ENCODE assay signal across 11 mouse cellular contexts in the genomic region with DNA sequence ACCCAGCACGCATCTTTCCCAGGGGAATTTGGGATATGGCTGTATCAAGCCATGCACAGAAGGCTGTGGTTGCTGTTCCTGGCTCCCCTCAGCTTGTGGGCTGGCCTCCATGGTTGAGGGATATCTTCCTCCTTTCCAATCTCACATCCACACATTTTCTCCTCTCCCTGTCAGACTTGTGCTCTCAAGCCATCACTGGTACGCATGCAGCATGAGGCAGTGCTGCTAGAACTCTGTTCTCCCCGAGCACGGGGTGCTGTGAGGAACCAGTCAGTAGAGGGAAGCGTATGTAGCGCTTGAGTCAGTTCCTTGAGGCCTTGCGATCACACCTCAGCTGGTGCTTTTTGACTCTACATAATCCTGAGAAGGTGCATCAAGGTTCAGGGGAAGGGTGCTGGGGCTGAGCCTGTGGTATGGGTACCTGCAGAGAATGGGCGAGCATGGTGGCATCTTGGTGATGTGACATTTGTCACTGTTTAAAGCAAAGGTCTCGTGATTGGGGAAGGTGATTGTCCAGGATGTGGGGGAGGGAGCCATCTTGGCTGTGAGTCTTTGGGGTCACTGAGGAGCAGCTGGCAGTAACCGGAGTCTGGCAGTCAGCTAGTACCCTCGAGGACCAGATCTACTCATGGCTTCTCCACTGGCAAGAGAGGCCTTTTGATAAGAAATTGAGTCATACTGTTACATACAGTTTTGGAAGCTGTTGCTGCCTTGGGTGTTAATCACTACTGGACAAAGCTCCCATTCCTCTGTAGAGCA.
A peak's percentile ranks its signal among the peaks of the same experiment; 100 is the strongest.
DNase-seq lines count a peak whose midpoint lies in the region; ATAC-seq and TF ChIP-seq lines count a peak whose summit lies in the region.
"Had no signal": no experiment of that assay in that cellular context is flagged by ENCODE, and none has a peak within 500 bp of the region (broad histone marks: within the 10 kb centered on the region; RNA-seq: fewer than 3 reads in every experiment).

No protein-coding gene starts in this region.

- intact Hi-C loops in heart, postnatal 10 days (cut with DNase I), result no loop called here

- TF ChIP-seq POLR2A in thymus, adult 2 months (IDR thresholded peaks at IDR 0.05; ENCODE audit: control insufficient read depth, extremely low read depth, insufficient read depth, low read length, poor library complexity), result no peak

- 67% methylated on average over 11 of the region's 11 CpGs for WGBS in heart, embryonic 14.5 days
- WGBS in hindbrain, embryonic 15.5 days, result 74% methylated on average over 11 of the region's 11 CpGs
- WGBS in thymus, adult 2 months, result 80% methylated on average over 11 of the region's 11 CpGs

- H3K9me3 ChIP-seq in heart, embryonic 14.5 days (ENCODE audit: control insufficient read depth, low read length), result no peaks in the 10 kb centered on the region
- H3K9me3 ChIP-seq in hindbrain, embryonic 15.5 days, result no peaks in the 10 kb centered on the region

- H3K27me3 ChIP-seq in heart, embryonic 14.5 days (ENCODE audit: control insufficient read depth, insufficient read depth, low read length), result no peaks in the 10 kb centered on the region
- H3K27me3 ChIP-seq in hindbrain, embryonic 15.5 days, result no peaks in the 10 kb centered on the region
- no peaks in the 10 kb centered on the region for H3K27me3 ChIP-seq in thymus, adult 2 months (ENCODE audit: control insufficient read depth, insufficient read depth, low read length)

- peaks cover 53 to 65% of the 10 kb centered on the region in 2 experiments for H3K4me1 ChIP-seq in heart, embryonic 14.5 days (ENCODE audit: control insufficient read depth in 2 of 2, insufficient read depth in 2 of 2, low read length in 2 of 2)
- H3K4me1 ChIP-seq in hindbrain, embryonic 15.5 days (replicated peaks), result peaks cover 60% of the 10 kb centered on the region
- 0 out of 2 replicates have a peak, but pooled peaks cover 3% of the 10 kb centered on the region for H3K4me1 ChIP-seq in thymus, adult 2 months (replicated peaks; ENCODE audit: control insufficient read depth, insufficient read depth, low read length)

- peak overlapping the region; percentile 49; the same call in 1 of the 2 replicates for H3K4me2 ChIP-seq in heart, embryonic 14.5 days (ENCODE audit: low read length)
- no peak overlapping the region for H3K4me2 ChIP-seq in hindbrain, embryonic 15.5 days

- H3K36me3 ChIP-seq in heart, embryonic 14.5 days (ENCODE audit: control insufficient read depth, insufficient read depth, low read length), result no peaks in the 10 kb centered on the region
- H3K36me3 ChIP-seq in hindbrain, embryonic 15.5 days, result no peaks in the 10 kb centered on the region
- no peaks in the 10 kb centered on the region for H3K36me3 ChIP-seq in thymus, adult 2 months (ENCODE audit: control insufficient read depth, insufficient read depth, low read length)

- peak overlapping the region; percentile 48 to 69 for H3K27ac ChIP-seq in heart, embryonic 14.5 days (replicated peaks in 1 of 2; ENCODE audit: control insufficient read depth in 1 of 2, insufficient read depth in 1 of 2, low read depth in 2 of 2, low read length in 2 of 2)
- H3K27ac ChIP-seq in hindbrain, embryonic 15.5 days (replicated peaks), result peak overlapping the region; percentile 56
- no peak overlapping the region for H3K27ac ChIP-seq in thymus, adult 2 months (ENCODE audit: control insufficient read depth, insufficient read depth, low read length)

- H3K4me3 ChIP-seq in heart, embryonic 14.5 days (ENCODE audit: control insufficient read depth in 1 of 2, insufficient read depth in 1 of 2, low read depth in 1 of 2, low read length in 2 of 2), result no peak overlapping the region
- no peak overlapping the region for H3K4me3 ChIP-seq in hindbrain, embryonic 15.5 days
- no peak overlapping the region for H3K4me3 ChIP-seq in thymus, adult 2 months (ENCODE audit: control insufficient read depth, insufficient read depth, low read length)

- TF ChIP-seq CTCF in thymus, adult 2 months (IDR thresholded peaks at IDR 0.05; ENCODE audit: borderline replicate concordance, control insufficient read depth, extremely low read depth, insufficient read depth, low read length, poor library complexity), result no peak

- no peak for ATAC-seq in heart, embryonic 14.5 days (ENCODE audit: insufficient number of reproducible peaks, insufficient read depth, low FRiP score, low read depth)
- ATAC-seq in hindbrain, embryonic 15.5 days (ENCODE audit: low FRiP score, low read depth), result no peak
- ATAC-seq in monocyte, adult 5-6 weeks (replicated peaks; ENCODE audit: insufficient number of reproducible peaks, low FRiP score, low TSS enrichment, poor library complexity, severe bottlenecking), result no peak

- DNase-seq in cerebellum, adult 11-12 months, result peak; percentile 43
- no peak for DNase-seq in cerebellum, adult 11 months
- no peak for DNase-seq in heart, postnatal 10 days
- DNase-seq in 3T3-L1 (ENCODE audit: low read depth, low spot score), result peak; percentile 42
- no peak for DNase-seq in thymus, adult 2 months
- DNase-seq: cerebellum, adult 9-10 months; layer of hippocampus, adult 9-11 months; spleen, adult 18-20 months had no signal

- H3K9ac ChIP-seq in heart, embryonic 14.5 days (ENCODE audit: low read length), result peak overlapping the region; percentile 18; the same call in 1 of the 2 replicates
- H3K9ac ChIP-seq in hindbrain, embryonic 15.5 days, result no peak overlapping the region

Comparison
In these comparisons a context has a peak if more than half of its experiments do, and no peak if none do; other contexts are left out.
1. DNase-seq: peak in cerebellum, adult 11-12 months (single experiment) and 3T3-L1 (single experiment); none in cerebellum, adult 11 months (single experiment), heart, postnatal 10 days (0 of 2) and thymus, adult 2 months (single experiment).